Mouse (Mus musculus): ENCODE data around the gene Serpina3c. TPM values are rescaled to one million over a fixed set of nuclear protein-coding genes. Genes with fewer than 3 reads are reported as not detected.
"Not testable (repeated sequence)": the region's sequence is repeated elsewhere in the genome, so short reads cannot be mapped to it uniquely, and the experiment has no call there.

Gene Serpina3c
- total RNA-seq, 4 experiments from 2014 or later: 0.20 to 0.59 (median 0.37) TPM

GRCm38 (mm10) chr12:104114921-104115579 is 38.6 kb downstream of the Serpina3c start:
- no peak for DNase-seq (ENCODE audit: low spot score in 2 of 2)

- DNase-seq (ENCODE audit: low spot score in 2 of 2): not testable (repeated sequence)
These were observed 41.3 kb downstream of the Serpina3c start, which contains the start of gene Serpina3a for GRCm38 (mm10) chr12:104112333-104112732. Gene Serpina3a (plus strand): TSS chr12:104112724.

GRCm38 (mm10) chr12:104108507-104108906 is 45.2 kb downstream of the Serpina3c start:
- no peak for DNase-seq (ENCODE audit: low spot score in 2 of 2)

GRCm38 (mm10) chr12:104106919-104107318 is 46.8 kb downstream of the Serpina3c start:
- DNase-seq (ENCODE audit: low spot score in 2 of 2): no peak

- no peak for DNase-seq (ENCODE audit: low spot score in 2 of 2)
These were observed 47.8 kb downstream of the Serpina3c start for GRCm38 (mm10) chr12:104105847-104106246.

- no peak for DNase-seq (ENCODE audit: low spot score in 2 of 2)
These were observed 52.9 kb downstream of the Serpina3c start, which contains the start of gene Serpina5 for GRCm38 (mm10) chr12:104100768-104101167. Gene Serpina5 (plus strand): TSS chr12:104101113.

Other genes with a start within 250 kb of the Serpina3c start
- not detected for gene Serpina1c, start 249.0 kb downstream of the Serpina3c start, total RNA-seq (2022)
- under 1 TPM in 1 of 4 experiments, not detected in 3; 0.34 TPM for gene Serpina1e, start 194.9 kb downstream of the Serpina3c start, total RNA-seq (2022)
- gene Serpina11, start 163.9 kb downstream of the Serpina3c start, total RNA-seq (2022): not detected
- gene Serpina9, start 140.1 kb downstream of the Serpina3c start, total RNA-seq (2022): under 1 TPM; 0.10 to 0.32 (median 0.14) TPM
- not detected for gene Serpina12, start 109.4 kb downstream of the Serpina3c start, total RNA-seq (2022)
- not detected for gene Serpina5, start 52.8 kb downstream of the Serpina3c start, total RNA-seq (2022)
- not detected for gene Serpina3a, start 41.1 kb downstream of the Serpina3c start, total RNA-seq (2022)
- not detected for gene Serpina3b, start 25.9 kb downstream of the Serpina3c start, total RNA-seq (2022)
- under 1 TPM in 1 of 4 experiments, not detected in 3; 0.34 TPM for gene Serpina3f, start 60.7 kb upstream of the Serpina3c start, total RNA-seq (2022)
- 1 to 10 TPM; 1.9 to 3.1 (median 2.4) TPM for gene Serpina3g, start 82.4 kb upstream of the Serpina3c start, total RNA-seq (2022)
- gene Serpina3i, start 109.3 kb upstream of the Serpina3c start, total RNA-seq (2022): 1 to 10 TPM; 1.2 to 2.3 (median 1.7) TPM
- not detected for gene Serpina3j, start 160.7 kb upstream of the Serpina3c start, total RNA-seq (2022)
- not detected for gene Serpina3k, start 184.6 kb upstream of the Serpina3c start, total RNA-seq (2022)
- gene Serpina3m, start 184.6 kb upstream of the Serpina3c start, total RNA-seq (2022): 1 to 10 TPM in 1 of 4 experiments, under 1 TPM in 2, not detected in 1; 0.83 to 1.3 (median 0.97) TPM